In the genomic region with DNA sequence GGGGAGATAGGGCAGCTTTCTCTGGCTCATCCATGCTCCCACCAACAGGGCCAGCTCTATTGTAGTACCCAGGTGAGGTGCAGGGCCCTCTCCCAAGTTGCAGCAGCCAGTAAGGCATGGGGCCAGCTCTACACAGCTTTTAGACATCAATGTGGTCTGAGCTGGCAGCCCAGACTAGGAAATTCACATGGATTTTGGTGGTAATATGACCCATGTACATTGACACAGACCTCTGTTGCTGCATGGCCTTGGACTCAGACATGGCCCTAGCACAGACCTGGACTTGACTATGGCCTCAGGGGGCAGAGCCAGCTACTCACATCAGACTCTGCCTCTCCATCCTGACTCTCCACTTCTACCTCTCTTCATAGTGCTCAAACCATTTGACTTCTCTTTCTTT, we compare ENCODE assay signal across 29 mouse cellular contexts. TPM values are rescaled to one million over a fixed set of nuclear protein-coding genes. Genes with fewer than 3 reads are reported as not detected.
DNase-seq lines count a peak whose midpoint lies in the region; ATAC-seq and TF ChIP-seq lines count a peak whose summit lies in the region.
"Had no signal": no experiment of that assay in that cellular context is flagged by ENCODE, and none has a peak within 500 bp of the region (broad histone marks: within the 10 kb centered on the region; RNA-seq: fewer than 3 reads in every experiment).

No protein-coding gene starts in this region.

- H3K9me3 ChIP-seq in liver, embryonic 12.5 days (replicated peaks): no peaks in the 10 kb centered on the region
- no peaks in the 10 kb centered on the region for H3K9me3 ChIP-seq in liver, embryonic 11.5 days (ENCODE audit: control insufficient read depth, low read length)
- no peaks in the 10 kb centered on the region for H3K9me3 ChIP-seq in liver, embryonic 16.5 days (replicated peaks; ENCODE audit: control insufficient read depth, low read length)
- H3K9me3 ChIP-seq: embryonic facial prominence, embryonic 10.5 days; embryonic facial prominence, embryonic 13.5 days; forebrain, embryonic 10.5 days; forebrain, embryonic 13.5 days; hindbrain, embryonic 12.5 days; hindbrain, embryonic 15.5 days had no signal

- no peak overlapping the region for H3K4me3 ChIP-seq in gastrocnemius, adult 2 months
- H3K4me3 ChIP-seq in liver, embryonic 12.5 days: no peak overlapping the region
- no peak overlapping the region for H3K4me3 ChIP-seq in liver, embryonic 11.5 days (ENCODE audit: low read depth, low read length)
- no peak overlapping the region for H3K4me3 ChIP-seq in liver, embryonic 16.5 days (ENCODE audit: low read depth, low read length)
- H3K4me3 ChIP-seq: embryonic facial prominence, embryonic 10.5 days; embryonic facial prominence, embryonic 13.5 days; erythroblast, embryonic 14.5 days; forebrain, embryonic 10.5 days; forebrain, embryonic 13.5 days; heart, adult 2 months; hindbrain, embryonic 12.5 days; hindbrain, embryonic 15.5 days had no signal

- H3K27ac ChIP-seq in gastrocnemius, adult 2 months: no peak overlapping the region
- no peak overlapping the region for H3K27ac ChIP-seq in liver, embryonic 12.5 days
- no peak overlapping the region for H3K27ac ChIP-seq in liver, embryonic 11.5 days (ENCODE audit: low read depth, low read length)
- no peak overlapping the region for H3K27ac ChIP-seq in liver, embryonic 16.5 days (ENCODE audit: low read length)
- H3K27ac ChIP-seq: embryonic facial prominence, embryonic 10.5 days; embryonic facial prominence, embryonic 13.5 days; forebrain, embryonic 10.5 days; forebrain, embryonic 13.5 days; heart, adult 2 months; hindbrain, embryonic 12.5 days; hindbrain, embryonic 15.5 days had no signal

- H3K4me2 ChIP-seq in liver, embryonic 12.5 days: no peak overlapping the region
- no peak overlapping the region for H3K4me2 ChIP-seq in liver, embryonic 11.5 days
- no peak overlapping the region for H3K4me2 ChIP-seq in liver, embryonic 16.5 days (ENCODE audit: low read depth, low read length)
- H3K4me2 ChIP-seq: embryonic facial prominence, embryonic 13.5 days; forebrain, embryonic 13.5 days; heart, embryonic 11.5 days; hindbrain, embryonic 12.5 days; hindbrain, embryonic 15.5 days had no signal

- no peaks in the 10 kb centered on the region for H3K36me3 ChIP-seq in liver, embryonic 12.5 days
- no peaks in the 10 kb centered on the region for H3K36me3 ChIP-seq in liver, embryonic 11.5 days (ENCODE audit: control insufficient read depth, insufficient read depth, low read length)
- H3K36me3 ChIP-seq in liver, embryonic 16.5 days (ENCODE audit: control insufficient read depth, insufficient read depth): no peaks in the 10 kb centered on the region
- H3K36me3 ChIP-seq: embryonic facial prominence, embryonic 10.5 days; embryonic facial prominence, embryonic 13.5 days; forebrain, embryonic 10.5 days; hindbrain, embryonic 12.5 days; hindbrain, embryonic 15.5 days had no signal

- no peaks in the 10 kb centered on the region for H3K4me1 ChIP-seq in liver, embryonic 12.5 days
- H3K4me1 ChIP-seq in liver, embryonic 11.5 days (replicated peaks; ENCODE audit: control insufficient read depth, insufficient read depth, low read length): no peaks in the 10 kb centered on the region
- H3K4me1 ChIP-seq in liver, embryonic 16.5 days (ENCODE audit: control insufficient read depth, low read depth, low read length): no peaks in the 10 kb centered on the region
- H3K4me1 ChIP-seq: embryonic facial prominence, embryonic 10.5 days; embryonic facial prominence, embryonic 13.5 days; forebrain, embryonic 10.5 days; forebrain, embryonic 13.5 days; hindbrain, embryonic 12.5 days; hindbrain, embryonic 15.5 days had no signal

- intact Hi-C loops in gastrocnemius, adult 2 months (cut with DNase I): no loop called here
- intact Hi-C loops in gastrocnemius, postnatal 36 days (cut with DNase I): no loop called here

- no peak for TF ChIP-seq CTCF in gastrocnemius, adult 2 months (IDR thresholded peaks at IDR 0.05)

- no peak overlapping the region for H3K9ac ChIP-seq in liver, embryonic 12.5 days
- no peak overlapping the region for H3K9ac ChIP-seq in liver, embryonic 11.5 days (ENCODE audit: low read depth, low read length)
- H3K9ac ChIP-seq in liver, embryonic 16.5 days (ENCODE audit: low read depth, low read length): no peak overlapping the region
- H3K9ac ChIP-seq: embryonic facial prominence, embryonic 13.5 days; forebrain, embryonic 13.5 days; hindbrain, embryonic 12.5 days; hindbrain, embryonic 15.5 days had no signal

- DNase-seq in gastrocnemius, adult 2 months: peak; percentile 16
- no peak for DNase-seq in gastrocnemius, postnatal 36 days
- no peak for DNase-seq in liver, embryonic 11.5 days (ENCODE audit: low spot score)
- DNase-seq in lung, postnatal 25 days (ENCODE audit: low spot score): no peak
- DNase-seq in layer of hippocampus, adult 9-11 months: no peak
- DNase-seq: adrenal gland, adult 8-10 months; adrenal gland, postnatal 25 days; cerebellum, adult 11-12 months; cerebellum, adult 8-10 months; cerebellum, postnatal 10 days; cerebellum, postnatal 36 days; embryo, embryonic 11 days; gastrocnemius, postnatal 14 days; heart, adult 2 months had no signal

- H3K27me3 ChIP-seq in liver, embryonic 12.5 days (replicated peaks): no peaks in the 10 kb centered on the region
- no peaks in the 10 kb centered on the region for H3K27me3 ChIP-seq in liver, embryonic 11.5 days (replicated peaks; ENCODE audit: control insufficient read depth, insufficient read depth, low read length)
- no peaks in the 10 kb centered on the region for H3K27me3 ChIP-seq in liver, embryonic 16.5 days (ENCODE audit: control insufficient read depth, insufficient read depth, low read depth, low read length)
- H3K27me3 ChIP-seq: embryonic facial prominence, embryonic 13.5 days; forebrain, embryonic 13.5 days; hindbrain, embryonic 12.5 days; hindbrain, embryonic 15.5 days had no signal

- ATAC-seq in liver, embryonic 12.5 days: 0 out of 2 replicates have a peak, but pooled peaks have one; percentile 27
- ATAC-seq in liver, embryonic 11.5 days (replicated peaks; ENCODE audit: low FRiP score): no peak; the same call in 1 of the 2 replicates
- 0 out of 2 replicates have a peak, but pooled peaks have one; percentile 24 for ATAC-seq in liver, embryonic 16.5 days (ENCODE audit: low read depth)
- ATAC-seq: activated CD4-positive, CD25-positive, alpha-beta regulatory T cell, adult 4 months; forebrain, embryonic 13.5 days; forebrain, embryonic 16.5 days had no signal

RNA-seq across cellular contexts. Expression of gene Larp1b, which starts 9.2 kb away (rescaled TPM):
- 10 to 100 TPM; 69.4 to 78.9 TPM for total RNA-seq in gastrocnemius, adult 2 months (2021)
- 10 to 100 TPM; 66.4 to 69.0 TPM for total RNA-seq in gastrocnemius, postnatal 36 days (2021)
- 10.2 and 10.7 TPM in 2 replicates for polyA plus RNA-seq in liver, embryonic 12.5 days (2016; fragmentation: Nextera tagmentation; extraction: Ambion mirVana)
- 9.9 and 10.2 TPM in 2 replicates for polyA plus RNA-seq in liver, embryonic 11.5 days (2014; fragmentation: Nextera tagmentation; extraction: Ambion mirVana)
- 7.1 and 7.4 TPM in 2 replicates for polyA plus RNA-seq in liver, embryonic 16.5 days (2015; fragmentation: Nextera tagmentation; extraction: Ambion mirVana)

RNA-seq across cellular contexts. Expression of gene 1700034I23Rik, which starts 56.5 kb away (rescaled TPM):
- total RNA-seq in gastrocnemius, adult 2 months (2021): under 1 TPM in 1 of 2 experiments, not detected in 1; 0.11 TPM
- total RNA-seq in gastrocnemius, postnatal 36 days (2021): under 1 TPM in 1 of 2 experiments, not detected in 1; 0.10 TPM
- 0.06 TPM in 1 of 2 replicates, not detected in the other for polyA plus RNA-seq in liver, embryonic 12.5 days (2016; fragmentation: Nextera tagmentation; extraction: Ambion mirVana)
- polyA plus RNA-seq in liver, embryonic 11.5 days (2014; fragmentation: Nextera tagmentation; extraction: Ambion mirVana): 0.16 and 0.42 TPM in 2 replicates
- 0.09 and 0.11 TPM in 2 replicates for polyA plus RNA-seq in liver, embryonic 16.5 days (2015; fragmentation: Nextera tagmentation; extraction: Ambion mirVana)
- total RNA-seq: ES-E14; heart, postnatal 25 days; hematopoietic stem cell, adult 5-6 weeks had no signal
- polyA plus RNA-seq: erythroblast, embryonic 14.5 days had no signal
